Mouse (Mus musculus) ES-E14 (cell line): Measurements from ENCODE around the gene Sh3rf1.

ENCODE experiments used
- CHD2 ChIP-seq: IDR thresholded peaks from 2 replicates; pipeline ENCODE4 v1.6.1; 2014; ENCODE audit warnings: mild to moderate bottlenecking, low read depth, low read length, inconsistent platforms
- HCFC1 ChIP-seq: IDR thresholded peaks from 2 replicates; pipeline ENCODE4 v1.6.1; 2012; ENCODE audit warnings: low read length, inconsistent platforms, borderline replicate concordance; ENCODE audit not compliant: insufficient read depth
- MAFK ChIP-seq: IDR thresholded peaks from 2 replicates; pipeline ENCODE4 v1.6.1; 2014; ENCODE audit warnings: mild to moderate bottlenecking, low read depth, low read length, inconsistent platforms; ENCODE audit not compliant: insufficient read depth
- ZC3H11A ChIP-seq: IDR thresholded peaks from 2 replicates; pipeline ENCODE4 v1.6.1; 2012; ENCODE audit warnings: low read depth, mild to moderate bottlenecking, inconsistent platforms, low read length, borderline replicate concordance
- ZNF384 ChIP-seq: IDR thresholded peaks from 2 replicates; pipeline ENCODE4 v1.6.1; 2012; ENCODE audit warnings: low read depth, low read length, inconsistent platforms

DNA sequence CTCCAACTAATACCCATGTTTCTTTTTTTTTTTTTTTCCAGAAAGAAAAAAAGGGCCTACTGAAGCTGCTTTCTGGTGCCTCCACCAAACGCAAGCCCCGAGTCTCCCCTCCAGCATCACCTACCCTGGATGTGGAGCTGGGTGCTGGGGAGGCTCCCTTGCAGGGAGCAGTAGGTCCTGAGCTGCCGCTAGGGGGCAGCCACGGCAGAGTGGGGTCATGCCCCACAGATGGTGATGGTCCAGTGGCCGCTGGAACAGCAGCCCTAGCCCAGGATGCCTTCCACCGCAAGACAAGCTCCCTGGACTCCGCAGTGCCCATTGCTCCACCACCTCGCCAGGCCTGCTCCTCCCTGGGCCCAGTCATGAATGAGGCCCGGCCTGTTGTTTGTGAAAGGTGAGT, 160.9 kb downstream of the Sh3rf1 start:
- no peak for TF ChIP-seq ZC3H11A
- 0 out of 2 replicates have a peak, but pooled peaks have one; percentile 7 for TF ChIP-seq ZNF384
- TF ChIP-seq CHD2 = no peak
- TF ChIP-seq MAFK = no peak
- no peak for TF ChIP-seq HCFC1
